Comparison of ENCODE assay signal across 19 mouse cellular contexts in genomic region chr6:29207017-29207416, GRCm38 (mm10). TPM values are rescaled to one million over a fixed set of nuclear protein-coding genes. Genes with fewer than 3 reads are reported as not detected.
"Had no signal": no experiment of that assay in that cellular context is flagged by ENCODE, and none has a peak within 500 bp of the region (broad histone marks: within the 10 kb centered on the region; RNA-seq: fewer than 3 reads in every experiment).

No protein-coding gene starts in this region.

- H3K36me3 ChIP-seq: liver, embryonic 15.5 days had no signal

- H3K9ac ChIP-seq: liver, embryonic 13.5 days; liver, embryonic 15.5 days; liver, postnatal 0 days; lung, embryonic 15.5 days; midbrain, embryonic 12.5 days; midbrain, embryonic 15.5 days; neural tube, embryonic 13.5 days; stomach, embryonic 15.5 days had no signal

- H3K27me3 ChIP-seq: lung, embryonic 15.5 days; megakaryocyte, embryonic 14.5 days; midbrain, embryonic 12.5 days; midbrain, embryonic 15.5 days; neural tube, embryonic 13.5 days; stomach, embryonic 15.5 days had no signal

- H3K27ac ChIP-seq: liver, embryonic 13.5 days; liver, embryonic 15.5 days; lung, embryonic 15.5 days; macrophage; midbrain, embryonic 12.5 days; midbrain, embryonic 15.5 days; neural tube, embryonic 13.5 days; stomach, embryonic 15.5 days; stomach, postnatal 0 days had no signal

- H3K9me3 ChIP-seq: liver, embryonic 13.5 days; liver, embryonic 15.5 days; lung, embryonic 15.5 days; megakaryocyte, embryonic 14.5 days; midbrain, embryonic 12.5 days; midbrain, embryonic 15.5 days; neural tube, embryonic 13.5 days; stomach, embryonic 15.5 days had no signal

- DNase-seq: liver, embryonic 13.5 days; liver, postnatal 0 days; lung, adult 2 months; lung, postnatal 14 days; lung, postnatal 36 days; right cerebral cortex, postnatal 14 days; thymus, adult 2 months; thymus, postnatal 25 days; thymus, postnatal 4 days had no signal

- H3K4me3 ChIP-seq: liver, embryonic 13.5 days; liver, embryonic 15.5 days; lung, embryonic 15.5 days; megakaryocyte, embryonic 14.5 days; midbrain, embryonic 12.5 days; midbrain, embryonic 15.5 days; neural tube, embryonic 13.5 days; stomach, embryonic 15.5 days had no signal

- ATAC-seq: liver, postnatal 0 days; lung, postnatal 0 days; midbrain, embryonic 15.5 days had no signal

- H3K4me2 ChIP-seq: liver, embryonic 13.5 days; liver, embryonic 15.5 days; lung, embryonic 15.5 days; midbrain, embryonic 12.5 days; midbrain, embryonic 15.5 days; neural tube, embryonic 13.5 days; stomach, embryonic 15.5 days had no signal

RNA-seq across cellular contexts. Expression of gene Prrt4, which starts 27.6 kb away (rescaled TPM):
- polyA plus RNA-seq: liver, postnatal 0 days; macrophage had no signal
